Mouse (Mus musculus): ENCODE measurements around the gene Wnt7a.

DNA sequence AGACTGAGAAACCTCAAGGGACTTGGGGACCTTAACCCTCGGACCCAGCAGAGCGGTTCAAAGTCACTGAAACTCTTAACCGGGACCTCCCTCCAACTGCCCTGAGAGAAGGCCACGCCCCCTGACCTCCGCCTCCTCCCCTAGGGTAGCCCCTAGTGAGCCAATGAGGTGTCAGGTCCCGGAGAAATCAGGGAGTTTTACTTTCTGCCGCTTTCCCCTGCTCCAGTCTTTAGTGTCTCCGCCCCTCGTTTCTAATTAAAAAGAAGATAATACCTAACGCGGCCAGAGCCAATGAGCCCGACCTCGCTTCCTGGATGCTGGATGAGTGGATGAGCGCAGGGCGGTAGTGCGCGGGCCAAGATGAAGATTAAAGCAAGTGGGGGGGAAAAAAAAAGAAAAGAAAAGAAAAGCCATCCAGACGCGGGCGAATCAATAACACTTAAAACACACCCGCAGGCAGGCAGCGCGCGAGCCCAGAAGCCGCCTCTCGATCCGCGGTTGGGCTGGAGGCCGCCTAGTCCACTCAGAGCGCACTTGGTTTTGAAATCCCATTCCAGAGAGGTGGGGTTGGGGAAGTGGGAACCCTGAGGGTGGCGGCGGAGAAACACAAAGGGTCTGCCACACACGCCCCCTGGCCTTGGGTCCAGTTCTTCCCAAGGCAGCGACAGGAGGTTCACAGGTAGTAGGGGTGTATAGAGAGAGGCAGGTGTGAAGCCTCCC, 1.6 kb downstream of the Wnt7a start:
- TF ChIP-seq CTCF (IDR thresholded peaks at IDR 0.05; ENCODE audit: control insufficient read depth, insufficient read depth, low read length) (no peak), POLR2A (IDR thresholded peaks at IDR 0.05; ENCODE audit: borderline replicate concordance, control insufficient read depth, low read depth, low read length) (no peak)
